Mouse (Mus musculus) ES-Bruce4 (cell line): ENCODE measurements around the gene Frmd4b. TPM values are rescaled to one million over a fixed set of nuclear protein-coding genes. Genes with fewer than 3 reads are reported as not detected.

Experiments
- H3K27ac ChIP-seq: 2 replicates; pipeline ENCODE4 v1.5.1; 2012; ENCODE audit warnings: low read length, inconsistent platforms; ENCODE audit not compliant: insufficient read depth
- H3K27me3 ChIP-seq: 2 replicates; pipeline ENCODE4 v1.6.1; 2012; ENCODE audit warnings: mild to moderate bottlenecking, low read length, inconsistent platforms; ENCODE audit not compliant: control insufficient read depth, poor library complexity, insufficient read depth, severe bottlenecking
- H3K36me3 ChIP-seq: 2 replicates; pipeline ENCODE4 v1.6.1; 2012; ENCODE audit warnings: inconsistent platforms, mild to moderate bottlenecking, low read length, moderate library complexity; ENCODE audit not compliant: control insufficient read depth, poor library complexity, insufficient read depth, severe bottlenecking
- H3K4me1 ChIP-seq: one replicate; pipeline ENCODE4 v1.8.1; 2011; ENCODE audit warnings: low read length; ENCODE audit not compliant: control insufficient read depth, insufficient read depth
- H3K4me3 ChIP-seq: 2 replicates; pipeline ENCODE4 v1.5.1; 2011; ENCODE audit warnings: low read depth, mild to moderate bottlenecking, low read length
- H3K9ac ChIP-seq: 2 replicates; pipeline ENCODE4 v1.6.1; 2012; ENCODE audit warnings: low read depth, mild to moderate bottlenecking, inconsistent platforms; ENCODE audit not compliant: poor library complexity, severe bottlenecking
- H3K9me3 ChIP-seq: replicated peaks from 2 replicates; pipeline ENCODE4 v1.6.1; 2012; ENCODE audit warnings: mild to moderate bottlenecking, low read length, inconsistent platforms; ENCODE audit not compliant: control insufficient read depth, poor library complexity, insufficient read depth, severe bottlenecking
- CTCF ChIP-seq: IDR thresholded peaks from one replicate; pipeline ENCODE4 v1.8.1; 2011; ENCODE audit warnings: low read depth, low read length
- EP300 ChIP-seq: IDR thresholded peaks from 2 replicates; pipeline ENCODE4 v1.6.1; 2011; ENCODE audit warnings: low read depth, low read length; ENCODE audit not compliant: insufficient read depth
- POLR2A ChIP-seq: IDR thresholded peaks from one replicate; pipeline ENCODE4 v1.8.1; 2011; ENCODE audit warnings: low read length; ENCODE audit not compliant: insufficient read depth
- polyA plus RNA-seq: library from polyadenylated mRNA; stranded (reverse); fragments of >200 nt; gene quantifications from 2 replicates; pipeline ENCODE4 v1.2.4, GENCODE M21; 2011; ENCODE audit warnings: low read depth; ENCODE audit not compliant: missing spikeins, insufficient read depth, insufficient read length

Gene Frmd4b
- polyA plus RNA-seq, 1 experiment = 27.8 TPM

- no peak overlapping the region for H3K9ac ChIP-seq
- H3K4me1 ChIP-seq = peaks cover 3% of the 10 kb centered on the region
- H3K27me3 ChIP-seq = no peaks in the 10 kb centered on the region
- no peak overlapping the region for H3K4me3 ChIP-seq
- H3K27ac ChIP-seq = no peak overlapping the region
- TF ChIP-seq POLR2A = no peak
- TF ChIP-seq EP300 = no peak
- TF ChIP-seq CTCF = no peak
- no peaks in the 10 kb centered on the region for H3K36me3 ChIP-seq
- H3K9me3 ChIP-seq = no peaks in the 10 kb centered on the region
Observed at GRCm38 (mm10) chr6:97589031-97589430, 28.3 kb downstream of the Frmd4b start.

- H3K27me3 ChIP-seq = no peaks in the 10 kb centered on the region
- H3K4me3 ChIP-seq = no peak overlapping the region
- no peak overlapping the region for H3K9ac ChIP-seq
- H3K36me3 ChIP-seq = no peaks in the 10 kb centered on the region
- H3K9me3 ChIP-seq = no peaks in the 10 kb centered on the region
- TF ChIP-seq POLR2A = no peak
- no peak for TF ChIP-seq EP300
- no peak for TF ChIP-seq CTCF
- H3K4me1 ChIP-seq = peaks cover 3% of the 10 kb centered on the region
- H3K27ac ChIP-seq = no peak overlapping the region
Observed at GRCm38 (mm10) chr6:97586606-97587005, 30.7 kb downstream of the Frmd4b start.

- Histone ChIP-seq H3K36me3 (no peaks in the 10 kb centered on the region), H3K27me3 (no peaks in the 10 kb centered on the region), H3K4me3 (no peak overlapping the region), H3K27ac (no peak overlapping the region), H3K9ac (no peak overlapping the region), H3K9me3 (no peaks in the 10 kb centered on the region), H3K4me1 (peaks cover 3% of the 10 kb centered on the region)
- TF ChIP-seq POLR2A (no peak), CTCF (no peak), EP300 (no peak)
Observed at GRCm38 (mm10) chr6:97586024-97586423, 31.3 kb downstream of the Frmd4b start.

GRCm38 (mm10) chr6:97582748-97583147, 34.6 kb downstream of the Frmd4b start:
- H3K27ac ChIP-seq = no peak overlapping the region
- no peak overlapping the region for H3K9ac ChIP-seq
- H3K4me3 ChIP-seq = no peak overlapping the region
- no peaks in the 10 kb centered on the region for H3K27me3 ChIP-seq
- H3K9me3 ChIP-seq = no peaks in the 10 kb centered on the region
- H3K4me1 ChIP-seq = peaks cover 3% of the 10 kb centered on the region
- TF ChIP-seq CTCF (no peak), POLR2A (no peak), EP300 (no peak)
- no peaks in the 10 kb centered on the region for H3K36me3 ChIP-seq

- H3K9me3 ChIP-seq = no peaks in the 10 kb centered on the region
Observed at GRCm38 (mm10) chr6:97581941-97582340, 35.4 kb downstream of the Frmd4b start.

GRCm38 (mm10) chr6:97580479-97581030, 36.8 kb downstream of the Frmd4b start:
- no peaks in the 10 kb centered on the region for H3K4me1 ChIP-seq

More at GRCm38 (mm10) chr6:97581941-97582340, 35.4 kb downstream of the Frmd4b start:
- Histone ChIP-seq H3K36me3 (no peaks in the 10 kb centered on the region), H3K9ac (no peak overlapping the region), H3K27ac (no peak overlapping the region), H3K4me1 (peaks cover 3% of the 10 kb centered on the region), H3K4me3 (no peak overlapping the region), H3K27me3 (no peaks in the 10 kb centered on the region)
- TF ChIP-seq EP300 (no peak), CTCF (no peak), POLR2A (no peak)

More at GRCm38 (mm10) chr6:97580479-97581030, 36.8 kb downstream of the Frmd4b start:
- Histone ChIP-seq H3K27me3 (no peaks in the 10 kb centered on the region), H3K9me3 (no peaks in the 10 kb centered on the region), H3K36me3 (no peaks in the 10 kb centered on the region), H3K4me3 (no peak overlapping the region), H3K9ac (no peak overlapping the region), H3K27ac (no peak overlapping the region)
- TF ChIP-seq EP300 (no peak), CTCF (no peak), POLR2A (no peak)
